Mouse (Mus musculus) MEL (cell line): ENCODE measurements at regions not wholly inside any gene's neighbourhood (a gene's known extent, or its start where the extent isn't known, plus 50 kb on each side); places are given as distances from the start of the nearest gene placed in this dataset.

Experiments
- DNase-seq: peaks from one replicate; pipeline ENCODE4 v3.0.0; 2011; ENCODE audit warnings: low read depth, low spot score
- H3K27ac ChIP-seq: 2 replicates; pipeline ENCODE4 v1.5.1; 2012; ENCODE audit warnings: low read depth, mild to moderate bottlenecking, control low read depth, low read length, moderate library complexity; ENCODE audit not compliant: control insufficient read depth
- H3K27me3 ChIP-seq, 2 experiments: fragments of 150-350 bp in 1 of 2; sonication (generic) in 1 of 2; 2 replicates each; pipeline ENCODE4 v1.6.1; 2012; ENCODE audit warnings: low read length in 2 of 2, mild to moderate bottlenecking in 2 of 2, improper control_type of control experiment in 1 of 2, moderate library complexity in 1 of 2; ENCODE audit not compliant: insufficient read depth in 2 of 2, control insufficient read depth in 1 of 2
- H3K36me3 ChIP-seq, 2 experiments: 2 replicates each; pipeline ENCODE4 v1.6.1; 2012 to 2014; ENCODE audit warnings: low read length in 2 of 2, improper control_type of control experiment in 1 of 2, inconsistent platforms in 1 of 2, mild to moderate bottlenecking in 1 of 2; ENCODE audit not compliant: insufficient read depth in 2 of 2, control insufficient read depth in 1 of 2
- H3K4me1 ChIP-seq, 2 experiments: fragments of 150-350 bp in 1 of 2; sonication (generic) in 1 of 2; 2 replicates each; pipeline ENCODE4 v1.6.1; 2012; ENCODE audit warnings: low read length in 2 of 2, improper control_type of control experiment in 1 of 2, mild to moderate bottlenecking in 1 of 2; ENCODE audit not compliant: insufficient read depth in 2 of 2, control insufficient read depth in 1 of 2
- H3K4me3 ChIP-seq, 2 experiments: fragments of 150-350 bp in 1 of 2; sonication (generic) in 1 of 2; 2 replicates each; pipeline ENCODE4 v1.5.1; 2012; ENCODE audit warnings: low read depth in 2 of 2, low read length in 2 of 2, mild to moderate bottlenecking in 2 of 2, moderate library complexity in 2 of 2, control low read depth in 1 of 2, improper control_type of control experiment in 1 of 2; ENCODE audit not compliant: control insufficient read depth in 1 of 2, insufficient read depth in 1 of 2
- H3K79me2 ChIP-seq: 2 replicates; pipeline ENCODE4 v1.6.1; 2012; ENCODE audit warnings: mild to moderate bottlenecking, low read length, moderate library complexity; ENCODE audit not compliant: control insufficient read depth, poor library complexity, insufficient read depth
- H3K9ac ChIP-seq: 2 replicates; pipeline ENCODE4 v1.6.1; 2012; ENCODE audit warnings: low read depth, mild to moderate bottlenecking, control low read depth, low read length, moderate library complexity; ENCODE audit not compliant: control insufficient read depth, poor library complexity, severe bottlenecking
- H3K9me3 ChIP-seq: fragments of 150-350 bp; sonication (generic); replicated peaks from 2 replicates; pipeline ENCODE4 v1.6.1; 2012; ENCODE audit warnings: mild to moderate bottlenecking, low read length, improper control_type of control experiment, moderate library complexity; ENCODE audit not compliant: insufficient read depth
- CTCF ChIP-seq, 3 experiments: IDR thresholded peaks in 2 of 3; conservative IDR thresholded peaks in 1 of 3; 2 replicates each; pipeline ENCODE4 v1.5.1; 2011 to 2012; ENCODE audit warnings: low read length in 3 of 3, low read depth in 2 of 3, mild to moderate bottlenecking in 2 of 3, improper control_type of control experiment in 1 of 3, inconsistent platforms in 1 of 3, mixed read lengths in 1 of 3, moderate library complexity in 1 of 3; ENCODE audit not compliant: control insufficient read depth in 1 of 3, insufficient read depth in 1 of 3, poor library complexity in 1 of 3, severe bottlenecking in 1 of 3
- MAX ChIP-seq: IDR thresholded peaks from 2 replicates; pipeline ENCODE4 v1.6.1; 2011; ENCODE audit warnings: low read length, improper control_type of control experiment
- MAZ ChIP-seq: IDR thresholded peaks from 2 replicates; pipeline ENCODE4 v1.6.1; 2012; ENCODE audit warnings: low read depth, mild to moderate bottlenecking, inconsistent platforms, low read length, improper control_type of control experiment
- MXI1 ChIP-seq: IDR thresholded peaks from 2 replicates; pipeline ENCODE4 v1.6.1; 2011; ENCODE audit warnings: mild to moderate bottlenecking, low read depth, low read length, improper control_type of control experiment
- NELFE ChIP-seq: IDR thresholded peaks from 2 replicates; pipeline ENCODE4 v1.6.1; 2011; ENCODE audit warnings: low read depth, low read length, improper control_type of control experiment
- RAD21 ChIP-seq: IDR thresholded peaks from 2 replicates; pipeline ENCODE4 v1.6.1; 2011; ENCODE audit warnings: mild to moderate bottlenecking, low read depth, low read length, improper control_type of control experiment
- SMC3 ChIP-seq: IDR thresholded peaks from 2 replicates; pipeline ENCODE4 v1.6.1; 2011; ENCODE audit warnings: low read depth, low read length, improper control_type of control experiment
- TBP ChIP-seq: IDR thresholded peaks from 2 replicates; pipeline ENCODE4 v1.8.0; 2011; ENCODE audit warnings: low read depth, low read length, improper control_type of control experiment
- UBTF ChIP-seq: IDR thresholded peaks from 2 replicates; pipeline ENCODE4 v1.6.1; 2012; ENCODE audit warnings: low read depth, mild to moderate bottlenecking, inconsistent platforms, low read length, improper control_type of control experiment, moderate library complexity, borderline replicate concordance; ENCODE audit not compliant: insufficient read depth
- ZC3H11A ChIP-seq: IDR thresholded peaks from 2 replicates; pipeline ENCODE4 v1.6.1; 2012; ENCODE audit warnings: low read depth, mild to moderate bottlenecking, inconsistent platforms, low read length, improper control_type of control experiment

GRCm38 (mm10) chr4:7891128-7891527 is 347.7 kb downstream of the Car8 start:
- Histone ChIP-seq H3K36me3 (no peaks in the 10 kb centered on the region), H3K27ac (no peak overlapping the region), H3K4me1 (no peaks in the 10 kb centered on the region), H3K79me2 (no peaks in the 10 kb centered on the region), H3K9me3 (no peaks in the 10 kb centered on the region), H3K27me3 (no peaks in the 10 kb centered on the region), H3K4me3 (no peak overlapping the region), H3K9ac (no peak overlapping the region)
- peak; percentile 6 for DNase-seq
- TF ChIP-seq CTCF (IDR thresholded peaks at IDR 0.05 in 2 of 3, conservative IDR thresholded peaks at IDR 0.05 in 1 of 3; ENCODE audit: control insufficient read depth in 1 of 3, insufficient read depth in 1 of 3, low read depth in 2 of 3, low read length in 3 of 3, poor library complexity in 1 of 3, severe bottlenecking in 1 of 3): peak in 2 of 3 experiments; percentile 12 to 40; a peak in 3 of 6 replicates
- TF ChIP-seq MAZ: no peak

- no peaks in the 10 kb centered on the region for H3K4me1 ChIP-seq
- no peaks in the 10 kb centered on the region for H3K27me3 ChIP-seq
- TF ChIP-seq NELFE (no peak), CTCF (IDR thresholded peaks at IDR 0.05 in 2 of 3, conservative IDR thresholded peaks at IDR 0.05 in 1 of 3; ENCODE audit: control insufficient read depth in 1 of 3, insufficient read depth in 1 of 3, low read depth in 2 of 3, low read length in 3 of 3, poor library complexity in 1 of 3, severe bottlenecking in 1 of 3) (no peak), MAX (no peak), MXI1 (no peak), TBP (no peak)
These were observed 384.3 kb downstream of the Car8 start for GRCm38 (mm10) chr4:7854518-7854917.

GRCm38 (mm10) chr4:7853121-7853782 is 385.6 kb downstream of the Car8 start:
- Histone ChIP-seq H3K4me3 (no peak overlapping the region), H3K79me2 (no peaks in the 10 kb centered on the region), H3K4me1 (no peaks in the 10 kb centered on the region), H3K36me3 (no peaks in the 10 kb centered on the region), H3K9me3 (no peaks in the 10 kb centered on the region), H3K27ac (no peak overlapping the region), H3K9ac (no peak overlapping the region), H3K27me3 (no peaks in the 10 kb centered on the region)
- TF ChIP-seq UBTF (no peak), ZC3H11A (peak; percentile 26; the same call in 1 of the 2 replicates), MXI1 (no peak), SMC3 (peak; percentile 62), MAZ (no peak), RAD21 (peak; percentile 60), CTCF (IDR thresholded peaks at IDR 0.05 in 2 of 3, conservative IDR thresholded peaks at IDR 0.05 in 1 of 3; ENCODE audit: control insufficient read depth in 1 of 3, insufficient read depth in 1 of 3, low read depth in 2 of 3, low read length in 3 of 3, poor library complexity in 1 of 3, severe bottlenecking in 1 of 3) (peak in 1 of 3 experiments; percentile 55; a peak in 2 of 6 replicates)
- peak; percentile 26 for DNase-seq

More at GRCm38 (mm10) chr4:7854518-7854917, 384.3 kb downstream of the Car8 start:
- Histone ChIP-seq H3K79me2 (no peaks in the 10 kb centered on the region), H3K9ac (no peak overlapping the region), H3K9me3 (no peaks in the 10 kb centered on the region), H3K4me3 (no peak overlapping the region), H3K27ac (no peak overlapping the region), H3K36me3 (no peaks in the 10 kb centered on the region)
- no peak for DNase-seq
